Mouse (Mus musculus): ENCODE data around the gene Gas2l1.
"Not testable (repeated sequence)": the region's sequence is repeated elsewhere in the genome, so short reads cannot be mapped to it uniquely, and the experiment has no call there.

DNA sequence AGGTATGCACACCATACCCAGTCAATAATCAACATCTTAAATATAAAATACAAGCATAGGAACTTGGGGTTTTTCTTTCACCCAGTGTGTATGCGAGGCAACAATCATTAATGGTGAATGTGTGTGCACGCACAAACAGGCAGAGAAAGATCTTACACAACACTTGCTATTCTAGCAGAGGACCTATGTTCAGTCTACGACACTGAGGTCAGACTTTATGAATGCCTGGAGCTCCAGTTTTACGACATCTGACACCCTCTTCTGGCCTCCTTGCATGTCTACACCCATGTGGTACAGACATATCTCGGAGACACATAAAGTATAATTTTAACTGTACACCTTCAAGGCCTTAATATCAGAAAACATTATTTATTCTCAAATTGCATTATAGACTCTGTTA is 11.7 kb upstream of the Gas2l1 start:
- TF ChIP-seq MYOD1 (IDR thresholded peaks at IDR 0.05; ENCODE audit: control insufficient read depth in 1 of 3, insufficient read length in 2 of 3, low read depth in 2 of 3); POLR2A (IDR thresholded peaks at IDR 0.05; ENCODE audit: insufficient read length, low read depth); CEBPB (IDR thresholded peaks at IDR 0.05; ENCODE audit: insufficient read depth, poor library complexity, severe bottlenecking); USF1 (IDR thresholded peaks at IDR 0.05; ENCODE audit: low read depth); E2F4 (IDR thresholded peaks at IDR 0.05; ENCODE audit: insufficient read depth): not testable (repeated sequence)

Measured in myocyte (in vitro differentiated cells).